Mouse (Mus musculus) lung, adult 2 months (tissue): ENCODE results near the gene Slc29a1.

Source experiments
- CTCF ChIP-seq: fragments of 200-500 bp; IDR thresholded peaks from 2 replicates; pipeline ENCODE4 v1.5.1; 2011; ENCODE audit warnings: mild to moderate bottlenecking, low read length, control low read depth; ENCODE audit not compliant: insufficient read depth
- POLR2A ChIP-seq: fragments of 200-500 bp; IDR thresholded peaks from 2 replicates; pipeline ENCODE4 v1.6.1; 2011; ENCODE audit warnings: low read depth, mild to moderate bottlenecking, control low read depth, low read length, borderline replicate concordance; ENCODE audit errors: extremely low read depth

- no peak for TF ChIP-seq CTCF
- TF ChIP-seq POLR2A: no peak
Measured at GRCm38 (mm10) chr17:45545278-45545961, 54.0 kb downstream of the Slc29a1 start.
